9 mouse cellular contexts compared by ENCODE assay signal in the genomic region with DNA sequence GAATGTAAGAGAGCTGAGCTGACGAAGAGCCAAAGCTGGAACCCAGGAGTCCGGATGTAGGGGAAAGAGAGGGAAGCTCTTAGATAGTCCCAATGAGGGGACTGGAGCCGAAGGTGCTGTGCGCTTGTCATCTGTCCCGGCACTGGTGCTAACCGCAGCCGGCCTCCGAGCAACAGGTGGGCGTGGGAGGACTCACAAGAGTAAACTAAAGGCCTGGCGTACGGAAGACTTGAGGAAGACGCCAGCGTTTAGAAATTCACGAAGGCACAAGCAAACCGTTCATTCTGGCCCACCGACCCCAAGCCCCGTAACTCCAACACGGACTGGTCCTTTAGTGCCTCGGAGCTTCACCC. TPM values are rescaled to one million over a fixed set of nuclear protein-coding genes. Genes with fewer than 3 reads are reported as not detected.
DNase-seq lines count a peak whose midpoint lies in the region; ATAC-seq and TF ChIP-seq lines count a peak whose summit lies in the region.
"Had no signal": no experiment of that assay in that cellular context is flagged by ENCODE, and none has a peak within 500 bp of the region (broad histone marks: within the 10 kb centered on the region; RNA-seq: fewer than 3 reads in every experiment).

No protein-coding gene starts in this region.

- peak overlapping the region; percentile 60 for H3K9ac ChIP-seq in heart, embryonic 15.5 days
- peak overlapping the region; percentile 54 for H3K9ac ChIP-seq in limb, embryonic 14.5 days (ENCODE audit: low read depth, low read length, severe bottlenecking)

- H3K4me2 ChIP-seq in heart, embryonic 15.5 days, result peak overlapping the region; percentile 77
- peak overlapping the region; percentile 78 for H3K4me2 ChIP-seq in limb, embryonic 14.5 days (replicated peaks; ENCODE audit: low read depth, low read length, severe bottlenecking)

- peak overlapping the region; percentile 15; the same call in 1 of the 2 replicates for H3K27ac ChIP-seq in heart, embryonic 15.5 days
- H3K27ac ChIP-seq in limb, embryonic 14.5 days (replicated peaks; ENCODE audit: low read depth, low read length), result peak overlapping the region; percentile 53; the same call in 1 of the 2 replicates
- H3K27ac ChIP-seq in olfactory bulb, adult 2 months (ENCODE audit: insufficient read depth, low read depth, low read length), result peak overlapping the region; percentile 10; the same call in 1 of the 2 replicates

- WGBS in heart, embryonic 15.5 days, result 0% methylated on average over 19 of the region's 19 CpGs
- WGBS in limb, embryonic 14.5 days, result 1% methylated on average over 19 of the region's 19 CpGs
- under 1% methylated on average over 19 of the region's 19 CpGs for WGBS in olfactory bulb, adult 2 months

- peak overlapping the region; percentile 72 for H3K4me3 ChIP-seq in heart, embryonic 15.5 days
- peak overlapping the region; percentile 91 for H3K4me3 ChIP-seq in E14TG2a.4 (replicated peaks; ENCODE audit: low read length)
- H3K4me3 ChIP-seq in erythroblast, embryonic 14.5 days (replicated peaks), result peak overlapping the region; percentile 73
- H3K4me3 ChIP-seq in limb, embryonic 14.5 days (replicated peaks; ENCODE audit: low read length), result peak overlapping the region; percentile 68
- peak overlapping the region; percentile 68 for H3K4me3 ChIP-seq in olfactory bulb, adult 2 months (ENCODE audit: insufficient read depth, low read depth, low read length)

- no peaks in the 10 kb centered on the region for H3K27me3 ChIP-seq in heart, embryonic 15.5 days
- H3K27me3 ChIP-seq in E14TG2a.4 (ENCODE audit: insufficient read depth, low read length), result no peaks in the 10 kb centered on the region
- no peaks in the 10 kb centered on the region for H3K27me3 ChIP-seq in erythroblast, embryonic 14.5 days (ENCODE audit: control insufficient read depth)
- no peaks in the 10 kb centered on the region for H3K27me3 ChIP-seq in limb, embryonic 14.5 days (ENCODE audit: control insufficient read depth, insufficient read depth, low read length)

- H3K36me3 ChIP-seq in heart, embryonic 15.5 days, result peaks cover 11% of the 10 kb centered on the region
- H3K36me3 ChIP-seq in E14TG2a.4 (ENCODE audit: insufficient read depth, low read length), result peaks cover 45% of the 10 kb centered on the region
- H3K36me3 ChIP-seq in erythroblast, embryonic 14.5 days (ENCODE audit: control insufficient read depth), result peaks cover 43% of the 10 kb centered on the region
- peaks cover 40% of the 10 kb centered on the region for H3K36me3 ChIP-seq in limb, embryonic 14.5 days (ENCODE audit: control insufficient read depth, insufficient read depth, low read length)

- 0 out of 2 replicates have a peak, but pooled peaks have one; percentile 3 for ATAC-seq in heart, embryonic 15.5 days (replicated peaks; ENCODE audit: insufficient number of reproducible peaks, insufficient read depth, low FRiP score, low read depth)
- peak; percentile 13 for ATAC-seq in limb, embryonic 14.5 days (ENCODE audit: low FRiP score, low read depth)

- no peak for TF ChIP-seq CTCF in E14TG2a.4 (conservative IDR thresholded peaks at IDR 0.05; ENCODE audit: low read length)
- no peak for TF ChIP-seq CTCF in olfactory bulb, adult 2 months (IDR thresholded peaks at IDR 0.05; ENCODE audit: insufficient read depth, low read depth, low read length)

- peaks cover 20% of the 10 kb centered on the region for H3K4me1 ChIP-seq in heart, embryonic 15.5 days (replicated peaks)
- H3K4me1 ChIP-seq in E14TG2a.4 (replicated peaks; ENCODE audit: low read depth, low read length), result peaks cover 39% of the 10 kb centered on the region
- peaks cover 51% of the 10 kb centered on the region for H3K4me1 ChIP-seq in erythroblast, embryonic 14.5 days (ENCODE audit: control insufficient read depth)
- peaks cover 8% of the 10 kb centered on the region for H3K4me1 ChIP-seq in limb, embryonic 14.5 days (ENCODE audit: control insufficient read depth, insufficient read depth, low read length)
- peaks cover 7% of the 10 kb centered on the region for H3K4me1 ChIP-seq in olfactory bulb, adult 2 months (ENCODE audit: control insufficient read depth, insufficient read depth, low read length)

- no peak for TF ChIP-seq POLR2A in limb, embryonic 14.5 days (IDR thresholded peaks at IDR 0.05; ENCODE audit: borderline replicate concordance, extremely low read depth, insufficient read depth, insufficient read length)
- no peak for TF ChIP-seq POLR2A in olfactory bulb, adult 2 months (IDR thresholded peaks at IDR 0.05; ENCODE audit: insufficient read depth, low read depth, low read length)

- DNase-seq in heart, adult 8-10 months (ENCODE audit: low spot score), result no peak
- no peak for DNase-seq in limb, embryonic 14.5 days (ENCODE audit: low spot score)
- DNase-seq in urinary bladder, adult 2 months (ENCODE audit: low spot score), result no peak
- DNase-seq in layer of hippocampus, postnatal 10 days (ENCODE audit: low spot score in 2 of 2), result no peak

- H3K9me3 ChIP-seq in heart, embryonic 15.5 days (replicated peaks), result no peaks in the 10 kb centered on the region
- H3K9me3 ChIP-seq in E14TG2a.4 (ENCODE audit: low read length), result no peaks in the 10 kb centered on the region
- H3K9me3 ChIP-seq in erythroblast, embryonic 14.5 days (ENCODE audit: control insufficient read depth, low read length), result no peaks in the 10 kb centered on the region
- H3K9me3 ChIP-seq in limb, embryonic 14.5 days (ENCODE audit: control insufficient read depth, low read length), result no peaks in the 10 kb centered on the region

RNA-seq across cellular contexts. Expression of a gene that starts 0.3 kb away (rescaled TPM):
- 86.6 and 124 TPM in 2 replicates for polyA plus RNA-seq in heart, embryonic 15.5 days (2015; fragmentation: Nextera tagmentation; extraction: Ambion mirVana)
- total RNA-seq in heart, adult 8-10 months (2022), result 10 to 100 TPM; 20.8 to 23.2 (median 22.3) TPM
- polyA plus RNA-seq in erythroblast, embryonic 14.5 days (2012), result 1.1 and 1.3 TPM in 2 replicates
- polyA plus RNA-seq in limb, embryonic 14.5 days (2012; rRNA removed), result 118 and 119 TPM in 2 replicates
- polyA plus RNA-seq in limb, embryonic 14.5 days (2014; fragmentation: Nextera tagmentation; extraction: Ambion mirVana), result 172 and 215 TPM in 2 replicates
- not detected in 2 replicates for polyA plus RNA-seq in olfactory bulb, adult 2 months (2012; ENCODE audit: insufficient read depth, insufficient read length, low replicate concordance, missing spikeins)
- polyA plus RNA-seq in urinary bladder, adult 2 months (2012; rRNA removed), result 83.1 and 101 TPM in 2 replicates
- 100 to 1,000 TPM; 159 to 162 TPM for total RNA-seq in layer of hippocampus, postnatal 10 days (2021)

RNA-seq across cellular contexts. Expression of a gene that starts 0.5 kb away (rescaled TPM):
- polyA plus RNA-seq in heart, embryonic 15.5 days (2015; fragmentation: Nextera tagmentation; extraction: Ambion mirVana), result 0.06 TPM in 1 of 2 replicates, not detected in the other
- total RNA-seq in heart, adult 8-10 months (2022), result not detected
- polyA plus RNA-seq in erythroblast, embryonic 14.5 days (2012), result 0.09 TPM in 1 of 2 replicates, not detected in the other
- 0.03 TPM in 1 of 2 replicates, not detected in the other for polyA plus RNA-seq in limb, embryonic 14.5 days (2012; rRNA removed)
- not detected in 2 replicates for polyA plus RNA-seq in limb, embryonic 14.5 days (2014; fragmentation: Nextera tagmentation; extraction: Ambion mirVana)
- polyA plus RNA-seq in olfactory bulb, adult 2 months (2012; ENCODE audit: insufficient read depth, insufficient read length, low replicate concordance, missing spikeins), result not detected in 2 replicates
- not detected in 2 replicates for polyA plus RNA-seq in urinary bladder, adult 2 months (2012; rRNA removed)
- total RNA-seq in layer of hippocampus, postnatal 10 days (2021), result under 1 TPM in 1 of 2 experiments, not detected in 1; 0.18 TPM
- polyA plus RNA-seq: gonadal fat pad, adult 2 months had no signal

RNA-seq across cellular contexts. Expression of a gene that starts 8.3 kb away (rescaled TPM):
- polyA plus RNA-seq in heart, embryonic 15.5 days (2015; fragmentation: Nextera tagmentation; extraction: Ambion mirVana), result 7.5 and 12.6 TPM in 2 replicates
- total RNA-seq in heart, adult 8-10 months (2022), result 10 to 100 TPM; 24.4 to 29.1 (median 28.5) TPM
- polyA plus RNA-seq in erythroblast, embryonic 14.5 days (2012), result 0.34 and 0.49 TPM in 2 replicates
- polyA plus RNA-seq in limb, embryonic 14.5 days (2012; rRNA removed), result 56.6 and 64.2 TPM in 2 replicates
- 24.8 and 27.5 TPM in 2 replicates for polyA plus RNA-seq in limb, embryonic 14.5 days (2014; fragmentation: Nextera tagmentation; extraction: Ambion mirVana)
- not detected in 2 replicates for polyA plus RNA-seq in olfactory bulb, adult 2 months (2012; ENCODE audit: insufficient read depth, insufficient read length, low replicate concordance, missing spikeins)
- polyA plus RNA-seq in urinary bladder, adult 2 months (2012; rRNA removed), result 45.9 and 51.5 TPM in 2 replicates
- total RNA-seq in layer of hippocampus, postnatal 10 days (2021), result 100 to 1,000 TPM; 164 to 173 TPM

RNA-seq across cellular contexts. Expression of a gene that starts 34.5 kb away (rescaled TPM):
- 0.09 and 0.61 TPM in 2 replicates for polyA plus RNA-seq in heart, embryonic 15.5 days (2015; fragmentation: Nextera tagmentation; extraction: Ambion mirVana)
- not detected for total RNA-seq in heart, adult 8-10 months (2022)
- polyA plus RNA-seq in erythroblast, embryonic 14.5 days (2012), result 50.9 and 55.5 TPM in 2 replicates
- 0.27 and 0.50 TPM in 2 replicates for polyA plus RNA-seq in limb, embryonic 14.5 days (2012; rRNA removed)
- polyA plus RNA-seq in limb, embryonic 14.5 days (2014; fragmentation: Nextera tagmentation; extraction: Ambion mirVana), result 0.14 and 0.23 TPM in 2 replicates
- polyA plus RNA-seq in olfactory bulb, adult 2 months (2012; ENCODE audit: insufficient read depth, insufficient read length, low replicate concordance, missing spikeins), result not detected in 2 replicates
- polyA plus RNA-seq in urinary bladder, adult 2 months (2012; rRNA removed), result not detected in 2 replicates
- under 1 TPM; 0.22 to 0.48 TPM for total RNA-seq in layer of hippocampus, postnatal 10 days (2021)

RNA-seq across cellular contexts. Expression of a gene that starts 58.6 kb away (rescaled TPM):
- 0.52 and 1.1 TPM in 2 replicates for polyA plus RNA-seq in heart, embryonic 15.5 days (2015; fragmentation: Nextera tagmentation; extraction: Ambion mirVana)
- total RNA-seq in heart, adult 8-10 months (2022), result under 1 TPM in 3 of 4 experiments, not detected in 1; 0.12 to 0.75 (median 0.72) TPM
- polyA plus RNA-seq in erythroblast, embryonic 14.5 days (2012), result 0.02 TPM in 2 replicates
- 4.6 and 8.9 TPM in 2 replicates for polyA plus RNA-seq in limb, embryonic 14.5 days (2012; rRNA removed)
- 1.5 and 1.6 TPM in 2 replicates for polyA plus RNA-seq in limb, embryonic 14.5 days (2014; fragmentation: Nextera tagmentation; extraction: Ambion mirVana)
- not detected in 2 replicates for polyA plus RNA-seq in olfactory bulb, adult 2 months (2012; ENCODE audit: insufficient read depth, insufficient read length, low replicate concordance, missing spikeins)
- 0.44 and 0.49 TPM in 2 replicates for polyA plus RNA-seq in urinary bladder, adult 2 months (2012; rRNA removed)
- total RNA-seq in layer of hippocampus, postnatal 10 days (2021), result 10 to 100 TPM; 30.9 to 35.1 TPM
